Mouse (Mus musculus): ENCODE measurements around the gene Gsto1. TPM values are rescaled to one million over a fixed set of nuclear protein-coding genes. Genes with fewer than 3 reads are reported as not detected.

Gene Gsto1
- polyA plus RNA-seq, 1 experiment from 2014 or later: 237 TPM

DNA sequence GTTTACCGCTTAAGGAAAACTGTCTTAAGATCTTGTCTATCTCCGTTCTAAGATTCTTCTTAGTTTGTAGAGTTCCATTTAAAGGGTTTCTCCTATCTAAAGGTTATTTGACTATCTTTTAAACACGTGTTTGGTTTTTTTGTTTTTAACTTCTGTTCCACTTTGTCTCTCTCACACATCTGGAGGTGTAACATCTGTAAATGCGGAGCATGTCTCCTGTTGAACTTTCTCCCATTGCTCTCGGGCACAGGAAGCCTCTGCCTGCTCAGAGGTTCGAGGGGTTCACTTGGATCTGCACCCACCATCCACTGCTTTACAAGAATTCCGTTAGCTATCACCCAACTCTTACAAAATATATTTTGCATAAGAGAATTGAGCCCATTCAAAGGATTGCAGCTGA is 26.8 kb downstream of the Gsto1 start:
- Histone ChIP-seq H3K36me3 (no peaks in the 10 kb centered on the region), H3K4me2 (replicated peaks) (no peak overlapping the region), H3K27ac (replicated peaks) (no peak overlapping the region), H3K4me3 (replicated peaks) (no peak overlapping the region), H3K4me1 (0 out of 2 replicates have a peak, but pooled peaks cover 6% of the 10 kb centered on the region), H3K27me3 (no peaks in the 10 kb centered on the region), H3K9me3 (replicated peaks) (no peaks in the 10 kb centered on the region), H3K9ac (no peak overlapping the region)
- ATAC-seq (ENCODE audit: insufficient number of reproducible peaks, low FRiP score, low TSS enrichment, low read depth): no peak
- WGBS: 75% methylated on average over 7 of the region's 7 CpGs

DNA sequence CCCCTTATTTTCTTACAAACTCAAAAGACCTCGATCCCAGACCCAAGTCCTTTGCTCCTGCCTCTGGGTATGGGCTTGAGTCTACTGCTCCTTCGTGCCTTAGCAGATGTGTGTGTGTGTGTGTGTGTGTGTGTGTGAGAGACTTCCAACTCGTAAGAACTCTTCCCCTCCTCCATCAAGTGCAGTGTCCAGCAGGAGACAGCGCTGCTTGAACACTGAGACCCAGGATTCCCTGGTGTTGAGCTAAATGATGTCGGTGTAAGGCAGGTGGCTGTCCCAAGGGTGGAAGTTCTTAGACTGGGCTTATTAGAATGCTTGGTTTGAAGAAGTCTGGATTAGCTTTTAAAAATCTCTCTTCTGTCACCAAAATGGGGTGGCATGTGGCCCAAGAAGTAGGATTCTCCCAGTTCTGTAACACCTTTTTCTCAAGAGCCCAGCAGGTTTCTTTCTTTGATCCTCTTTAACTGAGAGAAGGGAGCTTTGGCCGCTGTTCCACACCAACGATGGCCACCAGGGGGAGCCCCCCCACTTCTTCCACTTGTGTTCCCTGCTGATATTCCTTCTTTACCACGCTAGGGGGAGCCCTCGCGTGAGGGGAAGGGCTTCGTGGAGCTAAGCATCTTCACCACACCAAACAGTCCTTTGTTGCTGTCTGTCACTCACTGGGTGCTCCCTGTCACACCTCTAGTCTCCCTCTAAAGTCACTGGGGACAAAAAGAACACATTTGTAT is 27.5 kb downstream of the Gsto1 start:
- H3K4me1 ChIP-seq: 0 out of 2 replicates have a peak, but pooled peaks cover 6% of the 10 kb centered on the region

DNA sequence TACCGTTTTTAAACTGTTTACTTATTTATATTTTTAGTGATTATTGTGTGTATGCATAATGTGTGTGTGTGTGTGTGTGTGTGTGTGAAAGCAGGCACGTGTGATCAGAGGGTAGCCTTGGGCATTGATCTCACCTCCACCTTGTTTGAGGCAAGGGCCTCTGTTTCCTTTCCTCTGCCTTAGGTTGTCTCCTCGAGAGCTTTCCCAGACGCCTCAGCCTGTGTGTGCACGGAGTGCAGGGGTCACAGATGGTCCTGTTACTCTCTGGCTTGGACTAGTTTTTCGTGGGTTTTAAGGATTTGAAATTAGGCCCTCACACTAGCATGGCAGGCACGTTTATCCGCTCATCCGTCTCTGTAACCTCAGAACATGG is 28.1 kb downstream of the Gsto1 start:
- H3K9ac ChIP-seq: no peak overlapping the region
- 0 out of 2 replicates have a peak, but pooled peaks have one; percentile 21 for ATAC-seq (ENCODE audit: insufficient number of reproducible peaks, low FRiP score, low TSS enrichment, low read depth)
- no peak overlapping the region for H3K4me3 ChIP-seq (replicated peaks)
- H3K36me3 ChIP-seq: no peaks in the 10 kb centered on the region
- no peaks in the 10 kb centered on the region for H3K9me3 ChIP-seq (replicated peaks)
- WGBS: 42% methylated on average over 9 of the region's 9 CpGs
- H3K27ac ChIP-seq (replicated peaks): no peak overlapping the region
- H3K4me2 ChIP-seq (replicated peaks): no peak overlapping the region
- H3K27me3 ChIP-seq: no peaks in the 10 kb centered on the region; the same call in 1 of the 2 replicates
- 0 out of 2 replicates have a peak, but pooled peaks cover 6% of the 10 kb centered on the region for H3K4me1 ChIP-seq

More for the DNA sequence above, 27.5 kb downstream of the Gsto1 start:
- Histone ChIP-seq H3K4me3 (replicated peaks) (no peak overlapping the region), H3K36me3 (no peaks in the 10 kb centered on the region), H3K9me3 (replicated peaks) (no peaks in the 10 kb centered on the region), H3K9ac (no peak overlapping the region), H3K4me2 (replicated peaks) (no peak overlapping the region), H3K27me3 (no peaks in the 10 kb centered on the region; the same call in 1 of the 2 replicates), H3K27ac (replicated peaks) (no peak overlapping the region)
- ATAC-seq (ENCODE audit: insufficient number of reproducible peaks, low FRiP score, low TSS enrichment, low read depth): 0 out of 2 replicates have a peak, but pooled peaks have one; percentile 44
- WGBS: 27% methylated on average over 11 of the region's 11 CpGs

DNA sequence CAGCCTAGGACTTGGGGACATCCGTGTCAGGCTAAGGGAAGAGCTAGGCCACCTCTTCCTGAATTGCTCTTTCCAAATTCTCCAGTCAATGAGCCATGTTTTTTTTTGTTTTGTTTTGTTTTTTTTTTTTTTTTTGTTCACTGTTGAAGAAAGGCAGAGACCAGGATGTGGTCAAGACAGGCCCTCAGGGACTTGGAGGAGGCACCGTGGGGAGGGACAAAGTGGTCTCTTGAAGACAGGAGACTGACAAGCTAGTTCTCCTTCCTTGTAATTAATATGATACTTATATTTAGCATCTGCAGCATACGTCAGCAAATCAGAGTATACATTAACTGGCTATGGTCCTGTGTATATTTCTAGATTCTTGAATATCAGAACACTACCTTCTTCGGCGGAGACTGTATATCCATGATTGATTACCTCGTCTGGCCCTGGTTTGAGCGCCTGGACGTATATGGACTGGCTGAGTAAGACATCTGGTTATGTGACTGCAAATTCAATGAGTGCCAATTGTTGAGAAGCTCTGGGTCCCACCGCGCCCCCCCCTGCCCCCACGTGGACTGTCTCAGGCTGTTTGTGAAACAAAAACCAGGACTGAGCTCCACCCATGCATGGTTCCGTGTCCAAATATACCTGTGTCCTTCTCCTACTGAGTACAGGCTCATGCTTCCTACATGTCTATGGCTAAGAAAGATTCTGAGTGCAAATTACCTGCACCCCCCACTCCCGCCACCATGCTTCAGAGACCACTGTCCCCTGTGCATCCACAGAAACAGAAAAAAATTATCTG is 29.7 kb downstream of the Gsto1 start:
- no peak overlapping the region for H3K27ac ChIP-seq (replicated peaks)
- no peaks in the 10 kb centered on the region for H3K36me3 ChIP-seq
- H3K4me3 ChIP-seq (replicated peaks): no peak overlapping the region
- 0 out of 2 replicates have a peak, but pooled peaks cover 6% of the 10 kb centered on the region for H3K4me1 ChIP-seq
- H3K9ac ChIP-seq: no peak overlapping the region
- WGBS: 65% methylated on average over 13 of the region's 13 CpGs
- ATAC-seq (ENCODE audit: insufficient number of reproducible peaks, low FRiP score, low TSS enrichment, low read depth): no peak
- H3K27me3 ChIP-seq: no peaks in the 10 kb centered on the region; the same call in 1 of the 2 replicates
- H3K9me3 ChIP-seq (replicated peaks): no peaks in the 10 kb centered on the region
- no peak overlapping the region for H3K4me2 ChIP-seq (replicated peaks)

DNA sequence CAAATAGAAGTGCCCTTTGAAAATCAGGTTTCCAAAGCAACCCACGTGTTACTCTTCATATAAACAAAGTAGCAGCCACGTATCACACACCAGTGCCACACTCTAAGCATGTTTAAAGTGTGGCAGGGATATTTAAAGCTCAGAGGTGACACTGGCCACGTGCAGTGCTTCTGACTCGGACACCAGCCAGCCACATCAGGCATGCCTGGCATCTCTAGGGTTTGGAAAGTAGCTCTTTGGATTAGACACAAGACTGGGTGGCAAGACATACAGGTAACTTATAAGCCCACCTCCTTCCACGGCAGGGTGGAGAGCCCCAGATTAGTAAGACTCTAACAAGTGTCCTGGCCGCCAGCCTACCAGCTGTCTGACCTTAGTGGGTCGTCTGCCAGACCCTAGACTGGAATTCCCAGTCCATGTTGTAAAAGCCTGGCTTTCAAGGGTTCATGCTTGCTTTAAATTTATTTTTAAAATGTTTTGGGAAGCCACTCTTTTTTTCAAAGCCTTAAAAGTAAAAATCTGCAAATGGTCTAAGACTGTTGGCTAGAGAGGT is 30.5 kb downstream of the Gsto1 start:
- Histone ChIP-seq H3K9me3 (replicated peaks) (no peaks in the 10 kb centered on the region), H3K9ac (no peak overlapping the region), H3K4me2 (replicated peaks) (no peak overlapping the region), H3K36me3 (no peaks in the 10 kb centered on the region), H3K27me3 (no peaks in the 10 kb centered on the region; the same call in 1 of the 2 replicates), H3K27ac (replicated peaks) (no peak overlapping the region), H3K4me3 (replicated peaks) (no peak overlapping the region), H3K4me1 (peaks cover 6% of the 10 kb centered on the region; the same call in 1 of the 2 replicates)
- 55% methylated on average over 7 of the region's 7 CpGs for WGBS
- no peak for ATAC-seq (ENCODE audit: insufficient number of reproducible peaks, low FRiP score, low TSS enrichment, low read depth)

DNA sequence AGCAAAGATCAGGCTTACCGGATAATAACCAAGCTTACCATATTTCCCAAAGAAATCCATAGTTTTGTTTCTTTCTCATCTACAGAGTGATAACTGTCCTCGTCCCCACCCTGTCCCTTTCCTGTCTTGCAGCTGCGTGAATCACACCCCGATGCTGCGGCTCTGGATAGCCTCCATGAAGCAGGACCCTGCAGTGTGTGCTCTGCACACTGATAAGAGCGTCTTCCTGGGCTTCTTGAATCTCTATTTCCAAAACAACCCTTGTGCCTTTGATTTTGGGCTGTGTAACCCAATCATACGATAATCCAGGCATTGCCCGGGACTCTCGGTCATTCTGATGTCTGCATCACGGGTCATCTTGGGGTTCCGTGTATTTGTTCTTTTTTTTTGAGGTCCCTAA is 31.1 kb downstream of the Gsto1 start:
- Histone ChIP-seq H3K36me3 (no peaks in the 10 kb centered on the region), H3K27me3 (no peaks in the 10 kb centered on the region; the same call in 1 of the 2 replicates), H3K4me2 (replicated peaks) (no peak overlapping the region), H3K4me3 (replicated peaks) (no peak overlapping the region), H3K27ac (replicated peaks) (no peak overlapping the region), H3K9me3 (replicated peaks) (no peaks in the 10 kb centered on the region), H3K9ac (no peak overlapping the region), H3K4me1 (peaks cover 6% of the 10 kb centered on the region)
- WGBS: 78% methylated on average over 11 of the region's 11 CpGs
- ATAC-seq (ENCODE audit: insufficient number of reproducible peaks, low FRiP score, low TSS enrichment, low read depth): no peak

DNA sequence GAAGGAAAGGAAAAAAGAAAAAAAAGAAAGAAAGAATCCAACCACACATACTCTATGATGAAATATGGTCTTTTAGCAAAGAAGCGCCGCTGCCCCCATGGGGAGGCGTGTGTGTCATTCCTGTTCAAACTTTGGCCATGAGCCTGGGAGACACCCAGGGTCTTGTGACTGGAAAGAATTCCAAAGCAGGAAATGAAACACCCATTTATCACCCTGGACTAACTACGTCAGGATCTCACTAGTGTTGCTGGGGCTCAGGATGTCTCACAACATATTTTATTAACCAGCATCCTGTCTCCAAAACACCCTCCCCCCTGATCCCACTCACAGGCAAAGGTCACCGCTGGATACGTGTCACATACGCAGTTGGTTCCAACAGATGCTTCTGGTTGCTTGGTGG is 31.8 kb downstream of the Gsto1 start:
- Histone ChIP-seq H3K9me3 (replicated peaks) (no peaks in the 10 kb centered on the region), H3K4me3 (replicated peaks) (no peak overlapping the region), H3K4me2 (replicated peaks) (no peak overlapping the region), H3K27me3 (no peaks in the 10 kb centered on the region; the same call in 1 of the 2 replicates), H3K27ac (replicated peaks) (no peak overlapping the region), H3K4me1 (peaks cover 13% of the 10 kb centered on the region), H3K9ac (no peak overlapping the region), H3K36me3 (no peaks in the 10 kb centered on the region)
- ATAC-seq (ENCODE audit: insufficient number of reproducible peaks, low FRiP score, low TSS enrichment, low read depth): no peak
- WGBS: 69% methylated on average over 7 of the region's 7 CpGs

DNA sequence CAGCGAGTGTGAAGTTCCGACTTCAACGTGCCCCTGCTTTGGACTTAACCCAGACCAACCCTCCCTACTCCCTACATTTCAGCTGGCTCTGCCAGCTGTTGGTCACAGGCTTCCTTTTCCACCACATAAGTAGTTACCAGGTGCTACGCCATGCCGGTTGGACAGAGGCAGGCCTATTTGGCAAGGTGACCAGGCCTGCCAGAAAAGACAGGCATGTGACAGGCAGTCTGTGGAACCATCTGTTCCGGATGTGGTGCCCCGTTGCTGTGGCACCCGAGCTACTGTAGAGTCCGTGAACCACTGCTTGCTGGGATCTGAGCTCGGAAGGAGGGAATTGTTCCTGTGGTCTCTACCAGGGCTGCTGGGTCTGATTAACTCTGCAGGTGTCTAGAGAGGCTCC is 32.6 kb downstream of the Gsto1 start:
- H3K27ac ChIP-seq (replicated peaks): no peak overlapping the region
- H3K36me3 ChIP-seq: no peaks in the 10 kb centered on the region
- peaks cover 16% of the 10 kb centered on the region for H3K4me1 ChIP-seq
- no peak for ATAC-seq (ENCODE audit: insufficient number of reproducible peaks, low FRiP score, low TSS enrichment, low read depth)
- no peaks in the 10 kb centered on the region for H3K9me3 ChIP-seq (replicated peaks)
- no peaks in the 10 kb centered on the region; the same call in 1 of the 2 replicates for H3K27me3 ChIP-seq
- H3K4me2 ChIP-seq (replicated peaks): no peak overlapping the region
- no peak overlapping the region for H3K9ac ChIP-seq
- 78% methylated on average over 10 of the region's 10 CpGs for WGBS
- H3K4me3 ChIP-seq (replicated peaks): no peak overlapping the region

DNA sequence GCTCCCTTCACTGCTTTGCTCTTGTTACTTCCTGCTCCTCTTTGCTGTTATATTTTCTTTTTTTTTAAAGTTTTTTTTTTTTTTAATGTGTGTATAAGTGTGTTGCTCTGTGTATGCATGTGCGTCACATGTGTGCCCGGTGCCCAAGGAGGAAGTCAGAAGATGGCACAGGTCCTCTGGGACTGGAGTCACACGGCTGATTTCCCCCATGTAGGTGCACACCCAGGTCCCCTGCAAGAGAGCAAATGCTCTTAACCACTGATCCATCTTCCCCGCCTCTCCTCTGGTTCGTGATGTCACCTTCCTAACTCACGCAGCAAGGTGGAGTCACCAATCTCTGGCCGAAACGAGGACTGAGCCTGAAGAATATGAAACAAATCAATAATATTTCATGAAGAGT is 33.3 kb downstream of the Gsto1 start:
- 90% methylated on average over 8 of the region's 8 CpGs for WGBS
- H3K36me3 ChIP-seq: no peaks in the 10 kb centered on the region
- no peak overlapping the region for H3K4me2 ChIP-seq (replicated peaks)
- no peak overlapping the region for H3K27ac ChIP-seq (replicated peaks)
- no peaks in the 10 kb centered on the region for H3K9me3 ChIP-seq (replicated peaks)
- H3K4me3 ChIP-seq (replicated peaks): no peak overlapping the region
- peaks cover 11% of the 10 kb centered on the region for H3K4me1 ChIP-seq
- H3K27me3 ChIP-seq: no peaks in the 10 kb centered on the region; the same call in 1 of the 2 replicates
- no peak overlapping the region for H3K9ac ChIP-seq
- no peak for ATAC-seq (ENCODE audit: insufficient number of reproducible peaks, low FRiP score, low TSS enrichment, low read depth)

DNA sequence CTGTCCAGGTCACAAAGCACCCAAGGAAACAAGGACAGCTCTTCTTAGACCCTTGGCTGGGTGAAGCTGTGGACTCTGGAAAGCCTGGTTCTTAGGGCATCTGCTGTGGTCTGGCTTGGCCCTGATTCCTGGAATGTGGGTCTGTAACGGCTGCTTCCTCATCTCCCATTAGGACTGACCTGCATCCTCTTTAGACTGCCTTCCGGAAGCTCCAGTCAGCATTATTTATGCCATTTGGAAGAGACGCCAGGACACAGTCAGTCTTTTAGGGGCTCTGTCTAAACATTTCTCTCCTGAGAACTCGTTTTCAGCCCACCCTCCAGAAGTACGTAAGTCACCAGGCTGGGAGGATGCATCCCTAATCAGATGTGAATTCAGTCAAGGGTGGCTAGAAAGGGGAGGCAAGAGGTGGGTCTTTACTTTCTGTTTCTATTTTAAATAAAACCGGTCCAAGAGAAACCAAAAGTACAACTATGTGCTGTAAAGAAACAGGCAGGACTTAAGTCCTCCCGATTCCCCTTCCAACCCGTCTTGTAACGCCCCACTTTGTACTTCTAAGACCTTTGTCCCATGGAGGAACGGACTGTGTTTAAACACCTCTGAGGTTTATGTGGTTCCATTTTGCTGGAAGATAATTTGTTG is 35.8 kb downstream of the Gsto1 start:
- no peaks in the 10 kb centered on the region; the same call in 1 of the 2 replicates for H3K27me3 ChIP-seq
- H3K36me3 ChIP-seq: peaks cover 23% of the 10 kb centered on the region
- no peak overlapping the region; the same call in 1 of the 2 replicates for H3K27ac ChIP-seq (replicated peaks)
- H3K9ac ChIP-seq: no peak overlapping the region
- no peak overlapping the region for H3K4me2 ChIP-seq (replicated peaks)
- no peak for ATAC-seq (ENCODE audit: insufficient number of reproducible peaks, low FRiP score, low TSS enrichment, low read depth)
- H3K4me3 ChIP-seq (replicated peaks): no peak overlapping the region
- peaks cover 11% of the 10 kb centered on the region for H3K4me1 ChIP-seq
- whole genome bisulfite sequencing: 54% methylated on average over 10 of the region's 10 CpGs
- H3K9me3 ChIP-seq (replicated peaks): no peaks in the 10 kb centered on the region

Data from embryonic facial prominence, embryonic 15.5 days (tissue).